Mouse (Mus musculus): ENCODE results near the gene Il4i1.
"Not testable (repeated sequence)": the region's sequence is repeated elsewhere in the genome, so short reads cannot be mapped to it uniquely, and the experiment has no call there.

Gene Il4i1

GRCm38 (mm10) chr7:44864595-44865542 lies 48.7 kb downstream of the Il4i1 start:
- DNase-seq (ENCODE audit: low spot score): no peak

GRCm38 (mm10) chr7:44866276-44867009 lies 50.3 kb downstream of the Il4i1 start:
- DNase-seq (ENCODE audit: low spot score): no peak

GRCm38 (mm10) chr7:44867010-44867702 lies 51.0 kb downstream of the Il4i1 start:
- DNase-seq (ENCODE audit: low spot score): no peak

- DNase-seq (ENCODE audit: low spot score): no peak
Measured at GRCm38 (mm10) chr7:44867802-44868201, 51.6 kb downstream of the Il4i1 start.

GRCm38 (mm10) chr7:44868465-44868864 lies 52.3 kb downstream of the Il4i1 start:
- no peak for DNase-seq (ENCODE audit: low spot score)

GRCm38 (mm10) chr7:44868919-44869696 lies 52.9 kb downstream of the Il4i1 start:
- no peak for DNase-seq (ENCODE audit: low spot score)

GRCm38 (mm10) chr7:44869697-44870528 lies 53.7 kb downstream of the Il4i1 start, which contains the start of gene Ptov1:
Gene Ptov1 (minus strand): TSS chr7:44869788.
- DNase-seq (ENCODE audit: low spot score): peak; percentile 67

- DNase-seq (ENCODE audit: low spot score): no peak
Measured at GRCm38 (mm10) chr7:44870614-44871013, 54.4 kb downstream of the Il4i1 start.

GRCm38 (mm10) chr7:44871181-44871580 lies 55.0 kb downstream of the Il4i1 start:
- no peak for DNase-seq (ENCODE audit: low spot score)

- DNase-seq (ENCODE audit: low spot score): not testable (repeated sequence)
Measured at GRCm38 (mm10) chr7:44871774-44872173, 55.6 kb downstream of the Il4i1 start.

- no peak for DNase-seq (ENCODE audit: low spot score)
Measured at GRCm38 (mm10) chr7:44877833-44878232, 61.6 kb downstream of the Il4i1 start.

GRCm38 (mm10) chr7:44883036-44883435 lies 66.8 kb downstream of the Il4i1 start:
- no peak for DNase-seq (ENCODE audit: low spot score)

- no peak for DNase-seq (ENCODE audit: low spot score)
Measured at GRCm38 (mm10) chr7:44884637-44885036, 68.5 kb downstream of the Il4i1 start.

GRCm38 (mm10) chr7:44886964-44887363 lies 70.8 kb downstream of the Il4i1 start:
- no peak for DNase-seq (ENCODE audit: low spot score)

GRCm38 (mm10) chr7:44888256-44889105 lies 72.3 kb downstream of the Il4i1 start:
- no peak for DNase-seq (ENCODE audit: low spot score)

- no peak for DNase-seq (ENCODE audit: low spot score)
Measured at GRCm38 (mm10) chr7:44890180-44890579, 74.0 kb downstream of the Il4i1 start.

All from ovary, postnatal 10 days (tissue).